Mouse (Mus musculus): ENCODE measurements around the gene Efnb2.

- TF ChIP-seq CTCF (IDR thresholded peaks at IDR 0.05; ENCODE audit: insufficient read depth, low read length) (no peak), POLR2A (IDR thresholded peaks at IDR 0.05; ENCODE audit: borderline replicate concordance, extremely low read depth, low read depth, low read length) (no peak)
Measured at GRCm38 (mm10) chr8:8648686-8649085, 12.4 kb downstream of the Efnb2 start.

All from lung, adult 2 months (tissue).